Mouse (Mus musculus): ENCODE data around the gene Rtn1. TPM values are rescaled to one million over a fixed set of nuclear protein-coding genes. Genes with fewer than 3 reads are reported as not detected.

Gene Rtn1
- polyA plus RNA-seq, 1 experiment from 2014 or later: 13.8 TPM

- 71% methylated on average over 5 of the region's 5 CpGs for WGBS
- no peak overlapping the region for H3K4me3 ChIP-seq
- no peak overlapping the region for H3K27ac ChIP-seq
- H3K27me3 ChIP-seq (ENCODE audit: insufficient read depth, poor library complexity, severe bottlenecking): no peaks in the 10 kb centered on the region
- H3K9me3 ChIP-seq: no peaks in the 10 kb centered on the region
- DNase-seq (ENCODE audit: low spot score): no peak
- H3K36me3 ChIP-seq: no peaks in the 10 kb centered on the region
- H3K4me1 ChIP-seq: no peaks in the 10 kb centered on the region
These were observed 76.3 kb downstream of the Rtn1 start for GRCm38 (mm10) chr12:72332488-72333013.

- Histone ChIP-seq H3K27me3 (ENCODE audit: insufficient read depth, poor library complexity, severe bottlenecking) (no peaks in the 10 kb centered on the region), H3K4me3 (no peak overlapping the region), H3K36me3 (no peaks in the 10 kb centered on the region), H3K4me1 (no peaks in the 10 kb centered on the region), H3K27ac (no peak overlapping the region), H3K9me3 (no peaks in the 10 kb centered on the region)
- DNase-seq (ENCODE audit: low spot score): no peak
- 80% methylated on average over 7 of the region's 7 CpGs for WGBS
These were observed 76.9 kb downstream of the Rtn1 start for GRCm38 (mm10) chr12:72331912-72332487.

- Histone ChIP-seq H3K9me3 (no peaks in the 10 kb centered on the region), H3K4me1 (peaks cover 7% of the 10 kb centered on the region), H3K4me3 (no peak overlapping the region), H3K36me3 (no peaks in the 10 kb centered on the region), H3K27ac (no peak overlapping the region), H3K27me3 (ENCODE audit: insufficient read depth, poor library complexity, severe bottlenecking) (no peaks in the 10 kb centered on the region)
- DNase-seq (ENCODE audit: low spot score): no peak
These were observed 82.8 kb downstream of the Rtn1 start for GRCm38 (mm10) chr12:72326087-72326486.

GRCm38 (mm10) chr12:72325025-72325424 lies 83.8 kb downstream of the Rtn1 start:
- WGBS: 52% methylated on average over 5 of the region's 5 CpGs
- Histone ChIP-seq H3K27me3 (ENCODE audit: insufficient read depth, poor library complexity, severe bottlenecking) (no peaks in the 10 kb centered on the region), H3K9me3 (no peaks in the 10 kb centered on the region), H3K36me3 (no peaks in the 10 kb centered on the region), H3K27ac (no peak overlapping the region), H3K4me3 (no peak overlapping the region), H3K4me1 (peaks cover 7% of the 10 kb centered on the region)
- no peak for DNase-seq (ENCODE audit: low spot score)

DNA sequence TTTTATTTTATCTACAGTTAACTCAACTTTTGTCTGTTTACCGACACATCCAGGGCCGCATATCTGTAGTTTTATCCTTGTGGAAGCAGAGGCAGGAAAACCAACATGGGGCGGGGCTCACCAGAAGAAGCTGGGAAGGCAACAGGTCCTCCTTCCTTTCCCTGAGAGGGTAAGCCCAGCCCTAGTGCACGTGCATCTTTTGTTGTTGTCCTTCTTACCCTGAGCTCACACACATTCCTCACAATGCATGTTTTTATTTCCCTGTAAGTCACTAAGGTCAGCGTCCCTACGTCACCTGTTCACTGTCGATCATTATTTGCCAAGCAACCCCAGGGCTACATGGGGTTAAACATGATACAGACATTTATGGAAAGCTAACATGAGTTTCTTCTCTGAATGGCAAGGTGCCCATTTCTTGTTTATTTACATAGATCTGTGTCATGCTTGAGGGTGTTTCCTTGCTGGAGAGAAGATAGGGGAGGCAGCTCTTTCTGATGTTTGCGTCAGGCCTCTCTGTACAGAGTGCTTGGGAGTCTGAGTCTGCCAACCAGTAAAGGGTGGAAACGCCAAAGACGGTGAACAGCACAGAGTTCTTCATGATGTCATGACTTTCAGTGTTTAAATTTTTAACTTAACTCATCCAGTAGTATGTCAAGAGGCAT lies 84.5 kb downstream of the Rtn1 start:
- no peak for DNase-seq (ENCODE audit: low spot score)
- no peaks in the 10 kb centered on the region for H3K36me3 ChIP-seq
- no peaks in the 10 kb centered on the region for H3K27me3 ChIP-seq (ENCODE audit: insufficient read depth, poor library complexity, severe bottlenecking)
- H3K9me3 ChIP-seq: no peaks in the 10 kb centered on the region
- no peak overlapping the region for H3K4me3 ChIP-seq
- 67% methylated on average over 10 of the region's 10 CpGs for WGBS
- no peak overlapping the region for H3K27ac ChIP-seq
- H3K4me1 ChIP-seq: peaks cover 7% of the 10 kb centered on the region

- 68% methylated on average over 4 of the region's 4 CpGs for WGBS
- no peaks in the 10 kb centered on the region for H3K36me3 ChIP-seq
- DNase-seq (ENCODE audit: low spot score): no peak
- H3K27me3 ChIP-seq (ENCODE audit: insufficient read depth, poor library complexity, severe bottlenecking): no peaks in the 10 kb centered on the region
- no peak overlapping the region for H3K4me3 ChIP-seq
- no peaks in the 10 kb centered on the region for H3K9me3 ChIP-seq
- peaks cover 7% of the 10 kb centered on the region for H3K4me1 ChIP-seq
- H3K27ac ChIP-seq: no peak overlapping the region
These were observed 85.1 kb downstream of the Rtn1 start for GRCm38 (mm10) chr12:72323778-72324177.

- Histone ChIP-seq H3K36me3 (no peaks in the 10 kb centered on the region), H3K4me3 (no peak overlapping the region), H3K9me3 (no peaks in the 10 kb centered on the region), H3K4me1 (no peaks in the 10 kb centered on the region), H3K27ac (no peak overlapping the region), H3K27me3 (ENCODE audit: insufficient read depth, poor library complexity, severe bottlenecking) (no peaks in the 10 kb centered on the region)
- no peak for DNase-seq (ENCODE audit: low spot score)
- WGBS: 66% methylated on average over 15 of the region's 15 CpGs
These were observed 93.0 kb downstream of the Rtn1 start for GRCm38 (mm10) chr12:72315732-72316465.

- Histone ChIP-seq H3K4me1 (peaks cover 4% of the 10 kb centered on the region; the same call in 1 of the 2 replicates), H3K36me3 (no peaks in the 10 kb centered on the region), H3K4me3 (no peak overlapping the region), H3K9me3 (no peaks in the 10 kb centered on the region), H3K27me3 (ENCODE audit: insufficient read depth, poor library complexity, severe bottlenecking) (peaks cover 23% of the 10 kb centered on the region), H3K27ac (no peak overlapping the region)
- no peak for DNase-seq (ENCODE audit: low spot score)
- WGBS: 75% methylated on average over 6 of the region's 6 CpGs
These were observed 98.0 kb downstream of the Rtn1 start for GRCm38 (mm10) chr12:72310818-72311217.

DNA sequence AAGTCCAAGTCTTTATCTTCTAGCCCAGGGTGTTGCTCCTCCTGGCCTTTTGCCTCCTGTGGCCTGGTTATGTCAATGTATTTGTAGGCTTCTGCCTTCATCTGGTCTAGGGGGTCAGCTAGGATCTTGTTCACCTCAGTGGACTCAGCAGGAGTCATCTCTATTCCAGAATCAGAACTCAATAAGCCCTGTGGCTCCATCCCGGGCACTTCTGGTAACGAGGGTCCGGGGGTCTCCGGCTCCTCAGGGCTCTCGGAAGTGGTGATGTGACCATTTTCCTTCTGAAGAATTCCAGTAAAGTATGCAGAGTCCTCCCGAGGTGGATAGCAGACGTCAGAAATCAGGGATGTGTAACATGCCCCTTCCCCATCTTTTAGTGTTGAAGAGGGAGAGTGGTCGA lies 100.3 kb downstream of the Rtn1 start:
- WGBS: 73% methylated on average over 8 of the region's 8 CpGs
- Histone ChIP-seq H3K9me3 (no peaks in the 10 kb centered on the region), H3K36me3 (no peaks in the 10 kb centered on the region), H3K4me1 (peaks cover 13% of the 10 kb centered on the region; the same call in 1 of the 2 replicates), H3K27ac (no peak overlapping the region), H3K4me3 (no peak overlapping the region), H3K27me3 (ENCODE audit: insufficient read depth, poor library complexity, severe bottlenecking) (peaks cover 36% of the 10 kb centered on the region)
- peak; percentile 68 for DNase-seq (ENCODE audit: low spot score)

DNA sequence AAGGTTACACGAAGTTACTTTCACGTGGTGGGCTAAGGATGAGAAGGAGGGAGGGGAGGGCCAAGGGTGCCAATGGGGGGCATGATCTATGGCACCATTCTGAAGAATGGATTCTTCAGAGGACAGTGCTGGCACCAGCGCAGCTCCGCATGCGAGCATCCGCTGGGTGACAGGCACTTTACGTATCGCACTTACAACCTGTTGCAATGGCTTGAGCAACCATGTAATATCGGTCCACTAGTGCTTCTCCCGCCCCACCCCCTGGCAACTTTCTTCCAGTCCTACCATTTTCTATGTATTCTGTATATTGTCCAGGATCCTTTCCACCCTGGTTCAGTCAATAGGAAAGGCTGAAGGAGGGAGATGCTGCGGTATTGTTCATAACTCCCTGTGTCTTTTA lies 102.6 kb downstream of the Rtn1 start:
- no peaks in the 10 kb centered on the region for H3K9me3 ChIP-seq
- H3K36me3 ChIP-seq: no peaks in the 10 kb centered on the region
- no peak overlapping the region for H3K4me3 ChIP-seq
- 89% methylated on average over 11 of the region's 11 CpGs for WGBS
- peaks cover 13% of the 10 kb centered on the region; the same call in 1 of the 2 replicates for H3K4me1 ChIP-seq
- DNase-seq (ENCODE audit: low spot score): peak; percentile 70
- H3K27ac ChIP-seq: no peak overlapping the region
- H3K27me3 ChIP-seq (ENCODE audit: insufficient read depth, poor library complexity, severe bottlenecking): peaks cover 46% of the 10 kb centered on the region

GRCm38 (mm10) chr12:72305421-72305820 lies 103.4 kb downstream of the Rtn1 start:
- DNase-seq (ENCODE audit: low spot score): peak; percentile 36
- Histone ChIP-seq H3K4me3 (no peak overlapping the region), H3K36me3 (no peaks in the 10 kb centered on the region), H3K27ac (no peak overlapping the region), H3K4me1 (peaks cover 13% of the 10 kb centered on the region; the same call in 1 of the 2 replicates), H3K27me3 (ENCODE audit: insufficient read depth, poor library complexity, severe bottlenecking) (peaks cover 46% of the 10 kb centered on the region), H3K9me3 (no peaks in the 10 kb centered on the region)
- 60% methylated on average over 5 of the region's 5 CpGs for WGBS

DNA sequence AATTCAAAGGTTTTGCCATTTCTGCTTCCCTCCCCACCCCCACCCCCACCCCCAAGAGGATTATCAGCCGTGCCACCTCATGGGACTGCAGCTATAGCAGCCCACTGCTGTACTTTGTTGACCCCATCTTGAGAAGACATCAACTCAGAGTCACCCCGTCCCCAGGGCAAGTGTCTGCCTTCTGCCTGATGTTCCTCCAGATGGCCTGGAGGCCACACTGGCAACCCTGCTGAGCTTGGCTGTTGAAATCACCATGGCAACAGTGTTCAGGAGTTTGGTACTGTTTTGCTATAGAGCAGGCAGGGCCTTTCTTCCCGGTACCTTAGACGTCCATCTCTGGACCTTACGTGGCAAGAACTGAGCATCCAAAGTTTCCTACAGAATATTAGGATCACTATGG lies 103.9 kb downstream of the Rtn1 start:
- DNase-seq (ENCODE audit: low spot score): peak; percentile 61
- H3K4me3 ChIP-seq: no peak overlapping the region
- H3K36me3 ChIP-seq: no peaks in the 10 kb centered on the region
- 60% methylated on average over 5 of the region's 5 CpGs for WGBS
- peaks cover 46% of the 10 kb centered on the region for H3K27me3 ChIP-seq (ENCODE audit: insufficient read depth, poor library complexity, severe bottlenecking)
- H3K27ac ChIP-seq: no peak overlapping the region
- no peaks in the 10 kb centered on the region for H3K9me3 ChIP-seq
- H3K4me1 ChIP-seq: peaks cover 13% of the 10 kb centered on the region; the same call in 1 of the 2 replicates

GRCm38 (mm10) chr12:72304347-72304688 lies 104.5 kb downstream of the Rtn1 start:
- Histone ChIP-seq H3K4me1 (peaks cover 13% of the 10 kb centered on the region; the same call in 1 of the 2 replicates), H3K4me3 (no peak overlapping the region), H3K27ac (no peak overlapping the region), H3K27me3 (ENCODE audit: insufficient read depth, poor library complexity, severe bottlenecking) (peaks cover 46% of the 10 kb centered on the region), H3K9me3 (no peaks in the 10 kb centered on the region), H3K36me3 (no peaks in the 10 kb centered on the region)
- no peak for DNase-seq (ENCODE audit: low spot score)
- 74% methylated on average over 5 of the region's 5 CpGs for WGBS
